Mouse (Mus musculus): ENCODE measurements around the gene Cdh20. TPM values are rescaled to one million over a fixed set of nuclear protein-coding genes. Genes with fewer than 3 reads are reported as not detected.

Gene Cdh20
- polyA plus RNA-seq (2021; fragmentation: Nextera tagmentation): 1.8 and 2.3 TPM in 2 replicates
- long read RNA-seq, experiment 1, full-length matches to known transcripts: 2 of 7 reads
- long read RNA-seq, experiment 1, partial matches to known transcripts: 3 of 7 reads
- long read RNA-seq, experiment 1, other reads (novel, unspliced or antisense): 2 of 7 reads
- long read RNA-seq, experiment 2, full-length matches to known transcripts: 1 of 5 reads
- long read RNA-seq, experiment 2, partial matches to known transcripts: 3 of 5 reads
- long read RNA-seq, experiment 2, other reads (novel, unspliced or antisense): 1 of 5 reads

DNA sequence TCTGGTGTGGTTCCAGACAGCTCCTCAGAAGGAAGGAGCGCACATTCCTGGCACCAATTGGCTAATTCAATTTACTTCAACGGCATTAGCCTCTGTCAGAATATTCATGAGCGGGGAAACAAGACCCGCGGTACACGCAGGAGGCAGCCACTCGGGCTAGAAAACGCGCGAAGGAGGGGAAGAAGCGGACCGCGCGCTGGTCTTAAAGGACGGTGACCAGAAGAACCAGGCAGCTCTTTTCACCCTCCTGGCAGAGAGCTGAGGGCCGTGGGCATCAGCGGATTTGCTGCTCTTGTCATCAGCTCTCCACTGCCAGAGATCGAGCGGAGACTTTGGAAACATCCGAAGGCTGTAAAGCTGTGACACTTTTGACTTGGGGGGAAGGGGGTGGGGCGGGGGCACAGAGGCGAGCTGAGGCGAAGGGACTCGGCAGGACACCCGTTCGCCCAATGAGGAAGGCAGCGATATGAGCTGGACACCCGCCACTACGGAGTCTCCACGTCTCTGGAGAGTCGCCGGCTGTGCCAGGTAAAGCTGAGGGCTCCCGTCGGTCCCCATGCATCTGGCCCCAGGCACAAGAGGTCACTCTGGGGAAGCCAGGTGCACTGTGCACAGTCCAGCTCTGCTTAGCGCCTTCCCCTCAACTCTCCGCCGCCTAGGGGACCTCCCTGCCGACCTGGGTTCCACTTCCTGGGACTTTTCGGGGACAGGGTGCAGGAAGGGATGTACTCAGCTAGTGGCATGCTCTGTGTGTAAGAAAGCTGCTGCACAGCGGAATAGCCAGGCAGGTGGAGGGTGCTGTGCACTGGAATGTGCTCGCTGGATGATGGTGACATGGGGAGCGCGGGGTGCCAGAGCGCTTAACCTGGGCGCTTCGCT, at the start of gene Cdh20:
Gene Cdh20, plus strand, starts transcription at position 159 of the 879 bp plus-strand sequence.

All from left cerebral cortex, adult 6 months (tissue).